Mouse (Mus musculus) regulatory T cell (primary cell): ENCODE data around the gene Cwc25.

ENCODE experiments used
- in situ Hi-C: fragments of 300-600 bp; cut with MboI, MseI; formaldehyde crosslinking; loops from one replicate; pipeline ENCODE4 v1.15.1; 2025; ENCODE audit warnings: high pct_unique_total_duplicates

The Cwc25 gene

GRCm38 (mm10) chr11:97701581-97702392, 64.6 kb downstream of the Cwc25 start:
- in situ Hi-C loops, result loop anchor here (5.0 kb wide), 2 partner anchors 36 to 291 kb away; no protein-coding TSS in a partner anchor

GRCm38 (mm10) chr11:97700746-97701580, 65.4 kb downstream of the Cwc25 start:
- in situ Hi-C loops, result loop anchor here (5.0 kb wide), 2 partner anchors 36 to 291 kb away; no protein-coding TSS in a partner anchor

GRCm38 (mm10) chr11:97700003-97700745, 66.2 kb downstream of the Cwc25 start, which contains the start of gene Pcgf2:
TSS of gene Pcgf2 (minus strand) at chr11:97700497.
- in situ Hi-C loops, result loop anchor here (5.0 kb wide), 2 partner anchors 37 to 292 kb away; no protein-coding TSS in a partner anchor

GRCm38 (mm10) chr11:97699626-97700002, 66.7 kb downstream of the Cwc25 start:
- in situ Hi-C loops, result loop anchor here (5.0 to 10.0 kb wide), 4 partner anchors 38 to 293 kb away; no protein-coding TSS in a partner anchor

- in situ Hi-C loops, result loop anchor here (5.0 to 10.0 kb wide), 2 partner anchors 47 to 64 kb away; no protein-coding TSS in a partner anchor
Observed at GRCm38 (mm10) chr11:97698741-97699611, 67.4 kb downstream of the Cwc25 start.

GRCm38 (mm10) chr11:97697891-97698529, 68.3 kb downstream of the Cwc25 start:
- in situ Hi-C loops, result loop anchor here (5.0 to 10.0 kb wide), 2 partner anchors 46 to 63 kb away; no protein-coding TSS in a partner anchor

GRCm38 (mm10) chr11:97697199-97697890, 69.0 kb downstream of the Cwc25 start:
- in situ Hi-C loops, result loop anchor here (5.0 to 10.0 kb wide), 2 partner anchors 45 to 63 kb away; no protein-coding TSS in a partner anchor

- in situ Hi-C loops, result loop anchor here (5.0 to 10.0 kb wide), 2 partner anchors 44 to 62 kb away; no protein-coding TSS in a partner anchor
Observed at GRCm38 (mm10) chr11:97696669-97697068, 69.7 kb downstream of the Cwc25 start.

- in situ Hi-C loops, result loop anchor here (5.0 to 10.0 kb wide), 2 partner anchors 44 to 61 kb away; no protein-coding TSS in a partner anchor
Observed at GRCm38 (mm10) chr11:97695712-97696401, 70.5 kb downstream of the Cwc25 start.
